Mouse (Mus musculus): ENCODE measurements around the gene Chek2.

The Chek2 gene

GRCm38 (mm10) chr5:110898785-110899184 is 59.0 kb downstream of the Chek2 start:
- DNase-seq (ENCODE audit: low spot score) = no peak

GRCm38 (mm10) chr5:110900331-110900730 is 60.6 kb downstream of the Chek2 start:
- DNase-seq (ENCODE audit: low spot score) = no peak

- no peak for DNase-seq (ENCODE audit: low spot score)
These were observed 66.9 kb downstream of the Chek2 start for GRCm38 (mm10) chr5:110906708-110907107.

GRCm38 (mm10) chr5:110908879-110909278 is 69.1 kb downstream of the Chek2 start:
- peak; percentile 15 for DNase-seq (ENCODE audit: low spot score)

GRCm38 (mm10) chr5:110909955-110910589 is 70.3 kb downstream of the Chek2 start:
- DNase-seq (ENCODE audit: low spot score) = no peak

- no peak for DNase-seq (ENCODE audit: low spot score)
These were observed 75.1 kb downstream of the Chek2 start for GRCm38 (mm10) chr5:110914859-110915258.

- DNase-seq (ENCODE audit: low spot score) = no peak
These were observed 76.5 kb downstream of the Chek2 start for GRCm38 (mm10) chr5:110916241-110916640.

GRCm38 (mm10) chr5:110919541-110919940 is 79.8 kb downstream of the Chek2 start:
- no peak for DNase-seq (ENCODE audit: low spot score)

GRCm38 (mm10) chr5:110923336-110923735 is 83.6 kb downstream of the Chek2 start:
- peak; percentile 27 for DNase-seq (ENCODE audit: low spot score)

Data from retina, embryonic 14.5 days (tissue).